Comparison of ENCODE assay signal across 13 mouse cellular contexts in genomic region chr1:51769815-51770503, GRCm38 (mm10).
"Had no signal": no experiment of that assay in that cellular context is flagged by ENCODE, and none has a peak within 500 bp of the region (broad histone marks: within the 10 kb centered on the region; RNA-seq: fewer than 3 reads in every experiment).

No protein-coding gene starts in this region.

- DNase-seq: kidney, postnatal 25 days; layer of hippocampus, adult 9-11 months; lung, postnatal 14 days; thymus, adult 18-20 months; thymus, postnatal 25 days had no signal

- H3K9me3 ChIP-seq: limb, embryonic 12.5 days; liver, embryonic 12.5 days; lung, embryonic 15.5 days; midbrain, embryonic 15.5 days; neural tube, embryonic 12.5 days had no signal

- H3K4me1 ChIP-seq: limb, embryonic 12.5 days; liver, embryonic 12.5 days; lung, embryonic 15.5 days; megakaryocyte, embryonic 14.5 days; midbrain, embryonic 15.5 days; neural tube, embryonic 12.5 days had no signal

- H3K27ac ChIP-seq: limb, embryonic 12.5 days; liver, embryonic 12.5 days; lung, embryonic 15.5 days; macrophage; midbrain, embryonic 15.5 days; neural tube, embryonic 12.5 days had no signal

- H3K4me3 ChIP-seq: limb, embryonic 12.5 days; liver, embryonic 12.5 days; lung, embryonic 15.5 days; megakaryocyte, embryonic 14.5 days; midbrain, embryonic 15.5 days; neural tube, embryonic 12.5 days had no signal

- H3K4me2 ChIP-seq: limb, embryonic 12.5 days; liver, embryonic 12.5 days; lung, embryonic 15.5 days; midbrain, embryonic 11.5 days; midbrain, embryonic 15.5 days; neural tube, embryonic 12.5 days had no signal

- ATAC-seq: liver, embryonic 12.5 days; midbrain, embryonic 15.5 days had no signal

- H3K27me3 ChIP-seq: limb, embryonic 12.5 days; liver, embryonic 12.5 days; lung, embryonic 15.5 days; megakaryocyte, embryonic 14.5 days; midbrain, embryonic 15.5 days; neural tube, embryonic 12.5 days had no signal

- H3K9ac ChIP-seq: limb, embryonic 12.5 days; liver, embryonic 12.5 days; lung, embryonic 15.5 days; midbrain, embryonic 15.5 days; neural tube, embryonic 12.5 days had no signal
